Mouse (Mus musculus) intestine, embryonic 16.5 days (tissue): Measurements from ENCODE around the gene Ehd4. TPM values are rescaled to one million over a fixed set of nuclear protein-coding genes. Genes with fewer than 3 reads are reported as not detected.

ENCODE experiments used
- ATAC-seq: fragments of 200-750 bp; cut with Nextera tagmentation; 2 replicates; pipeline ENCODE4 v1.8.0; 2017; ENCODE audit warnings: moderate TSS enrichment, moderate library complexity
- H3K27ac ChIP-seq: fragments of 300-500 bp; sonication (generic); 2 replicates; pipeline ENCODE4 v1.5.1; 2014; ENCODE audit warnings: mild to moderate bottlenecking, low read length
- H3K27me3 ChIP-seq: fragments of 300-500 bp; sonication (generic); replicated peaks from 2 replicates; pipeline ENCODE4 v1.6.1; 2014; ENCODE audit warnings: low read length, control low read depth, mixed read lengths; ENCODE audit not compliant: control insufficient read depth, insufficient read depth
- H3K36me3 ChIP-seq: fragments of 300-500 bp; sonication (generic); 2 replicates; pipeline ENCODE4 v1.6.1; 2014; ENCODE audit warnings: low read length, control low read depth; ENCODE audit not compliant: control insufficient read depth, insufficient read depth
- H3K4me1 ChIP-seq: fragments of 300-500 bp; sonication (generic); 2 replicates; pipeline ENCODE4 v1.6.1; 2014; ENCODE audit warnings: low read length, control low read depth, mixed read lengths; ENCODE audit not compliant: control insufficient read depth, insufficient read depth
- H3K4me2 ChIP-seq: fragments of 300-500 bp; sonication (generic); 2 replicates; pipeline ENCODE4 v1.6.1; 2014; ENCODE audit warnings: low read depth, low read length, control low read depth
- H3K4me3 ChIP-seq: fragments of 300-500 bp; sonication (generic); 2 replicates; pipeline ENCODE4 v1.5.1; 2014; ENCODE audit warnings: mild to moderate bottlenecking, low read length
- H3K9ac ChIP-seq: fragments of 300-500 bp; sonication (generic); 2 replicates; pipeline ENCODE4 v1.6.1; 2014; ENCODE audit warnings: low read depth, low read length
- H3K9me3 ChIP-seq: fragments of 300-500 bp; sonication (generic); 2 replicates; pipeline ENCODE4 v1.6.1; 2016; ENCODE audit warnings: low read length, control low read depth; ENCODE audit not compliant: control insufficient read depth
- WGBS: fragments of 180-500 bp; shearing (Covaris S2); extraction: QIAGEN DNeasy Blood & Tissue Kit; methylation state at CpG from one replicate; pipeline ENCODE4 v1.1.7; 2014; 5-methylcytosine and 5-hydroxymethylcytosine counted together
- polyA plus RNA-seq: library from polyadenylated mRNA; unstranded; fragments of >200 nt; fragmentation: Nextera tagmentation; extraction: Ambion mirVana; gene quantifications from 2 replicates; pipeline ENCODE4 v1.2.1, GENCODE M21; 2015

Gene Ehd4
- polyA plus RNA-seq, 1 experiment from 2014 or later: 46.0 TPM

GRCm38 (mm10) chr2:120096711-120097110 lies 57.7 kb downstream of the Ehd4 start:
- Histone ChIP-seq H3K4me3 (no peak overlapping the region), H3K9me3 (no peaks in the 10 kb centered on the region), H3K27ac (no peak overlapping the region), H3K4me2 (no peak overlapping the region), H3K4me1 (0 out of 2 replicates have a peak, but pooled peaks cover 5% of the 10 kb centered on the region), H3K36me3 (no peaks in the 10 kb centered on the region; the same call in 1 of the 2 replicates), H3K27me3 (no peaks in the 10 kb centered on the region), H3K9ac (no peak overlapping the region)
- ATAC-seq: no peak
- 87% methylated on average over 6 of the region's 6 CpGs for WGBS

- Histone ChIP-seq H3K9me3 (no peaks in the 10 kb centered on the region), H3K4me1 (0 out of 2 replicates have a peak, but pooled peaks cover 5% of the 10 kb centered on the region), H3K36me3 (no peaks in the 10 kb centered on the region; the same call in 1 of the 2 replicates), H3K27ac (no peak overlapping the region), H3K27me3 (no peaks in the 10 kb centered on the region), H3K4me2 (no peak overlapping the region), H3K4me3 (no peak overlapping the region), H3K9ac (no peak overlapping the region)
- 79% methylated on average over 8 of the region's 8 CpGs for WGBS
- no peak for ATAC-seq
These were observed 58.2 kb downstream of the Ehd4 start for GRCm38 (mm10) chr2:120096191-120096590.

- no peak overlapping the region for H3K27ac ChIP-seq
- H3K4me1 ChIP-seq: 0 out of 2 replicates have a peak, but pooled peaks cover 5% of the 10 kb centered on the region
- H3K36me3 ChIP-seq: no peaks in the 10 kb centered on the region; the same call in 1 of the 2 replicates
- no peaks in the 10 kb centered on the region for H3K27me3 ChIP-seq
- H3K9ac ChIP-seq: no peak overlapping the region
- H3K9me3 ChIP-seq: no peaks in the 10 kb centered on the region
- 96% methylated on average over 4 of the region's 4 CpGs for WGBS
- H3K4me2 ChIP-seq: no peak overlapping the region
- no peak for ATAC-seq
- no peak overlapping the region for H3K4me3 ChIP-seq
These were observed 59.2 kb downstream of the Ehd4 start for GRCm38 (mm10) chr2:120095171-120095570.

GRCm38 (mm10) chr2:120093671-120094430 lies 60.6 kb downstream of the Ehd4 start:
- H3K4me2 ChIP-seq: no peak overlapping the region
- H3K9me3 ChIP-seq: no peaks in the 10 kb centered on the region
- no peak overlapping the region for H3K27ac ChIP-seq
- no peak overlapping the region for H3K9ac ChIP-seq
- peak; percentile 72 for ATAC-seq
- peaks cover 2% of the 10 kb centered on the region; the same call in 1 of the 2 replicates for H3K36me3 ChIP-seq
- H3K4me3 ChIP-seq: no peak overlapping the region
- 50% methylated on average over 5 of the region's 5 CpGs for WGBS
- H3K27me3 ChIP-seq: no peaks in the 10 kb centered on the region
- H3K4me1 ChIP-seq: no peaks in the 10 kb centered on the region

- no peak overlapping the region for H3K27ac ChIP-seq
- no peak for ATAC-seq
- no peaks in the 10 kb centered on the region for H3K4me1 ChIP-seq
- no peak overlapping the region for H3K4me2 ChIP-seq
- H3K4me3 ChIP-seq: no peak overlapping the region
- H3K36me3 ChIP-seq: 0 out of 2 replicates have a peak, but pooled peaks cover 2% of the 10 kb centered on the region
- no peaks in the 10 kb centered on the region for H3K9me3 ChIP-seq
- 92% methylated on average over 17 of the region's 17 CpGs for WGBS
- no peaks in the 10 kb centered on the region for H3K27me3 ChIP-seq
- no peak overlapping the region for H3K9ac ChIP-seq
These were observed 63.4 kb downstream of the Ehd4 start for GRCm38 (mm10) chr2:120090979-120091378.

GRCm38 (mm10) chr2:120087897-120088296 lies 66.5 kb downstream of the Ehd4 start:
- no peaks in the 10 kb centered on the region for H3K9me3 ChIP-seq
- no peak overlapping the region for H3K27ac ChIP-seq
- WGBS: 86% methylated on average over 2 of the region's 2 CpGs
- no peak overlapping the region for H3K4me3 ChIP-seq
- no peak overlapping the region for H3K9ac ChIP-seq
- 0 out of 2 replicates have a peak, but pooled peaks cover 2% of the 10 kb centered on the region for H3K36me3 ChIP-seq
- ATAC-seq: no peak
- H3K4me1 ChIP-seq: peaks cover 4% of the 10 kb centered on the region; the same call in 1 of the 2 replicates
- H3K27me3 ChIP-seq: no peaks in the 10 kb centered on the region
- no peak overlapping the region for H3K4me2 ChIP-seq

GRCm38 (mm10) chr2:120087391-120087790 lies 67.0 kb downstream of the Ehd4 start:
- ATAC-seq: no peak
- Histone ChIP-seq H3K36me3 (0 out of 2 replicates have a peak, but pooled peaks cover 2% of the 10 kb centered on the region), H3K9ac (no peak overlapping the region), H3K4me2 (no peak overlapping the region), H3K4me3 (no peak overlapping the region), H3K27ac (no peak overlapping the region), H3K9me3 (no peaks in the 10 kb centered on the region), H3K4me1 (peaks cover 4% of the 10 kb centered on the region; the same call in 1 of the 2 replicates), H3K27me3 (no peaks in the 10 kb centered on the region)
- 80% methylated on average over 3 of the region's 3 CpGs for WGBS

GRCm38 (mm10) chr2:120086038-120086437 lies 68.4 kb downstream of the Ehd4 start:
- 90% methylated on average over 3 of the region's 3 CpGs for WGBS
- Histone ChIP-seq H3K4me3 (no peak overlapping the region), H3K27me3 (no peaks in the 10 kb centered on the region), H3K27ac (no peak overlapping the region), H3K9ac (no peak overlapping the region), H3K4me2 (no peak overlapping the region), H3K9me3 (no peaks in the 10 kb centered on the region), H3K36me3 (0 out of 2 replicates have a peak, but pooled peaks cover 2% of the 10 kb centered on the region), H3K4me1 (peaks cover 4% of the 10 kb centered on the region; the same call in 1 of the 2 replicates)
- ATAC-seq: no peak

GRCm38 (mm10) chr2:120084593-120085361 lies 69.6 kb downstream of the Ehd4 start:
- 0 out of 2 replicates have a peak overlapping the region, but pooled peaks have one; percentile 6 for H3K4me2 ChIP-seq
- ATAC-seq: peak; percentile 91
- no peak overlapping the region for H3K9ac ChIP-seq
- 50% methylated on average over 14 of the region's 14 CpGs for WGBS
- peak overlapping the region; percentile 53 for H3K27ac ChIP-seq
- H3K36me3 ChIP-seq: 0 out of 2 replicates have a peak, but pooled peaks cover 2% of the 10 kb centered on the region
- peaks cover 4% of the 10 kb centered on the region; the same call in 1 of the 2 replicates for H3K4me1 ChIP-seq
- no peaks in the 10 kb centered on the region for H3K9me3 ChIP-seq
- no peaks in the 10 kb centered on the region for H3K27me3 ChIP-seq
- no peak overlapping the region for H3K4me3 ChIP-seq
